Mouse (Mus musculus) brain, embryonic 18.5 days (tissue): ENCODE measurements at regions not wholly inside any gene's neighbourhood (a gene's known extent, or its start where the extent isn't known, plus 50 kb on each side); places are given as distances from the start of the nearest gene placed in this dataset.

Experiments used
- DNase-seq: peaks from one replicate; pipeline ENCODE4 v3.0.0-alpha.2; 2012; ENCODE audit warnings: low read depth, low spot score

- DNase-seq = no peak
Measured at GRCm38 (mm10) chr5:74773558-74774429, 71.1 kb upstream of the Lnx1 start.

- DNase-seq = no peak
Measured at GRCm38 (mm10) chr5:74771121-74771520, 68.4 kb upstream of the Lnx1 start.

- DNase-seq = no peak
Measured at GRCm38 (mm10) chr5:74769023-74769422, 66.3 kb upstream of the Lnx1 start.

- no peak for DNase-seq
Measured at GRCm38 (mm10) chr5:74767993-74768392, 65.3 kb upstream of the Lnx1 start.

- DNase-seq = no peak
Measured at GRCm38 (mm10) chr5:74766211-74766610, 63.5 kb upstream of the Lnx1 start.

GRCm38 (mm10) chr5:74765061-74765767 lies 62.5 kb upstream of the Lnx1 start:
- DNase-seq = no peak

- DNase-seq = no peak
Measured at GRCm38 (mm10) chr5:74757557-74757956, 54.8 kb upstream of the Lnx1 start.

GRCm38 (mm10) chr5:74752961-74753360 lies 50.2 kb upstream of the Lnx1 start:
- no peak for DNase-seq
